Mouse (Mus musculus) ES-CJ7 (cell line): ENCODE results near the gene Jag2.
A peak's percentile ranks its signal among the peaks of the same experiment; 100 is the strongest.

Experiments used
- DNase-seq: peaks from one replicate; pipeline ENCODE4 v3.0.0; 2011; ENCODE audit warnings: low read depth, low spot score

Jag2 gene

DNA sequence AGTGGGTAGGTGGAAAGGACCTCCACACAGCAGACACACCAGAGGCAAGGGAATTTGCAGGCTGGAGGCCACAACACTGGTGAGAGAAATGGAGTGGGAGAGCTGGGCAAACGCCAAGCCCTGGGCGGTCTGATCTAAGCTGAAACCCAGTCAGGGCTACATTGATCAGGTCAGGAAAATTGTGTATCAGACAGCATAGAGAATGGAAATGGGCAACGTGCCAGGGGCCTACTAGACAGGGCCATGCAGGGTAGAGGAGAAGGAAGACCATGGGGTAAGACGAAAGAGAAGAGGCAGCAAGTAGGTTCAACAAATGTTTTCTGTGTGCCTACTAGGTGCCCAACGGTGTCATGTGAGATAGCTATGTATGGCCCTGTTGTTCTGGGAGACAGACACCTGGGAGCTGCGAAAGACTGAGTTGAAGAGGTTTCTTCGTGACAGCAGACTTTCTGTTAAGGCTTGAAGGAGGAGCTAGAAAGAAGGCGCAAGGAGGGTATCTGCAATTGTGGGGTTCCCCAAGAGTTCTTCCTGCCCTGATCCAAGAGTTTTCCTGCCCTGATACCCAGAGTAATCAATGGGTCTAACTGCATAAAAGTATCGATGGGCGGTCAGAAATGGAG, 11.7 kb upstream of the Jag2 start:
- no peak for DNase-seq

DNA sequence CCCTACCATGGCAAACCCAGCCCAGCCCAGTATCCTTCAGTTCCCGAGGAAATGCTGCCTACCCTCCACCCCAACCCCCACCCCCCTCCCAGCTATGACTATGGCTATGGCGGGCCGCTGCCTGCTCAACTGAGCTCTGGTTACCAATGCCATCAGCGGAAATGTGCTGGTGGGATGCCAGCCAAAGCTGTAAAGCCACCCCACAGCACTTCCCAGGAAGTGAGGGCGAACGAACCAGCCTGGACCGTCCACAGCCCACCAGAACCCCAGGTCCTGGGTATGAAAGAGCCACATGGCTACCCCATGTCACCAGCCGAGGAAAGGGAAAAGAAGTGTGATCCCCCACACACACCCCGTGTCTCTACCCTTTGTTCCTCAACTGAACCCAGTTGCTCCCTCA, 11.1 kb upstream of the Jag2 start:
- no peak for DNase-seq

DNA sequence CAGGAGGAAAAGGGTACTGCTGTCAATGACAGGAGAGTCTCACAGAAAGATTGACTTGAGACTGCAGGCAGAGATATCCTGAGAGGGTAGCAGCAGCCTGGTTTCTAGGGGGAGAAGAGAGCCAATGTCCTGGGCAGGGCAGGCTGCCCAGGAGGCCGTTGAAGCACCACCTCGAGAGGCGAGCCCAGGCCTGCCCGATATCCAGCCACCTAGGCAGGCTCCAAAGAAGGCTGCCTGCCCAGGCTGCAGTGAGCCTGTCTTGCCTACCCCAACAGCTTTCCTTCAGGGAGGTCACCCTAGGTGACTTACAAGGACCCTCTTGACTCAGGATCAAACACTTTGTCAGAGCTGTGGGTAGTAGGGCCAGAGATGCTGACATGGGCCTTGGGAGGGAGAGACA, 10.7 kb upstream of the Jag2 start:
- no peak for DNase-seq

DNA sequence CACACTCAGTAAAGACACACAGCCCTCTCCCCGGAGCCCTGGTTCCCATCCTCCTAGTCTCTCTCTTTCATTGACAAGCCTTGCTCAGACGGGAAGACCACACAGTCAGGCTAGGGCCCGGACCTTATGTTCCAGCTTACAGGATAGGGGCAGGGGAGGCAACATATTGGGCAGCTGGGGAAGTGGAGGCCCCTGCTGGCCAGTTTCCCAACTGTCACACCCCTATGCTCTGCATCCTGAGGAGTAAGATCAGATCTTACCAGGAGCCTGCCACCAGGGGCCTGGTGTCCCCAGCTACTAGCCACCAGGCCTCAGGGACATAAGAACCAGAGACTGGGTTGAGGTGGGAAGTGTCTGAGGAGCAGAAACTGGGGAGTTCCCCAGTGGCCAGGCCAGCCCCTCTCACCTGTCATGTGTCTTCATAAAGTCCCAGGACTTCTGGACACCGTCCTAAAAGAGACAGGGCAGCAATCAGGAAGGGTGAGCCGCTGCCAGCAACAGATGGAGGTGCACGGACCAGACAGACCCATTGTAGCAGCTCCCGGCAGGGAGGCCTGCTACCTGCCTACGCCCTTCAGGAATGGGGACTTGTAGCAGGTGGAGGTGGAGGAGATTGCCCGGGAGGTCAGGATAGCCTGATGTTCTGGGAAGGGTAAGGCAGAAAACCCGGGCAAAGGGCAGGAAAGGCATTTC, 9.4 kb upstream of the Jag2 start:
- DNase-seq, result peak; percentile 37

DNA sequence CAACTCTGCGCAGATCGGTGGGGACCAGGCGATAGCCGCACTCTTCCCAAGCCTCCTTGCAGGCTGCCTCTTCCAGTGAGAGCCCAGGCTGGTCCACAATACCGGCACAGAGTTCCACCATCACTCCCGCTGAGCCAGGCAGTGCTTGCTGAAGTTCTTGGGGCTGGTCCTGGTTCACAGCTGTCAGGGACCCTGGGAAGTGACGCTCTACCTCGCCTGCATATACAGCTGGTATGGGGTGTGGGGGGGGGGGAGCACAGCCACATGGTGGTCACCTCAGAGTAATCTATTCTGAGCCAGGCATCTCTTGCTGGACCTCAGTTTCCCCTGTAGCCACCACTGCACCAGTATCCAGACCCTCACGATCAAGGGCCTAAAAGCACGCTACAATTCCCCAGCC, 8.8 kb upstream of the Jag2 start:
- DNase-seq, result no peak

DNA sequence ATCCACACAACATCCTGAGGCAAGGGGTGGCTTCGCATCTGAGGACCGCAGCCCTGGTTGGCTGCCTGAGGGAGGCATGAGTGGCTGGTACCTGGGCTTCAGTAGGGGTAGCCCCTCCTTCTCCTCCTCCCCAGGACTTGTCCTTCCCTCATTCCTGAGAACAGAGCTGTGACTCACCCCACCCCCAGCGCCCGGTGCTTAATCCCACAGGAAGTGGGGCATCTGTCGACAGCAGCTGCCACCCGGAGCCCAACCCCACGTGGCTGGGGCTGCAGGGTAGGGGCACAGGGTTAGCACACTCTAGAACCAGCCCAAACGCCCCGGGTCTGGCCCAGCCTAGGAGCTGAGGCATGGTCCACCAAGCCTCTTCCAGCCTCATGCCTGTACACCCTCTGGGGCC, 8.3 kb upstream of the Jag2 start:
- DNase-seq, result no peak

DNA sequence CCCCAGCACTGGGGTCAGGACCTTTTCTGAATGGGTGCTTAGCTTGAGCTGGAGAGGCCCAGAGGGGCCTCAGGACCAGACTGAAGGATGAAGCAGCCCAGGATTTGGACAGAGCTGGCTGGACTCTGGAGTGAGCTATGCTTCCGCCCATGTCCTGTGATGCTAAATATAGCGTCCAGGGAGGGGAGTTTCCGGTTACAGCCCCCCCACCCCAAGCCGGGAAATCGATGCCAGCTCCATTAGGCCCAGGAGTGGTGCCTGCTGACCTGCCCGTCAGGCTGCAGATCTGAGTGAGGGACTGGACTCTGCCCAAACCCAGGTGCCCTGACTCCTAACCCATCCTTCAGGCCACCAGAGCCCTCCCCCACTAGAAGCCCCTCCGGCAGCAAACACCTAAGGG, 3.1 kb upstream of the Jag2 start:
- no peak for DNase-seq

DNA sequence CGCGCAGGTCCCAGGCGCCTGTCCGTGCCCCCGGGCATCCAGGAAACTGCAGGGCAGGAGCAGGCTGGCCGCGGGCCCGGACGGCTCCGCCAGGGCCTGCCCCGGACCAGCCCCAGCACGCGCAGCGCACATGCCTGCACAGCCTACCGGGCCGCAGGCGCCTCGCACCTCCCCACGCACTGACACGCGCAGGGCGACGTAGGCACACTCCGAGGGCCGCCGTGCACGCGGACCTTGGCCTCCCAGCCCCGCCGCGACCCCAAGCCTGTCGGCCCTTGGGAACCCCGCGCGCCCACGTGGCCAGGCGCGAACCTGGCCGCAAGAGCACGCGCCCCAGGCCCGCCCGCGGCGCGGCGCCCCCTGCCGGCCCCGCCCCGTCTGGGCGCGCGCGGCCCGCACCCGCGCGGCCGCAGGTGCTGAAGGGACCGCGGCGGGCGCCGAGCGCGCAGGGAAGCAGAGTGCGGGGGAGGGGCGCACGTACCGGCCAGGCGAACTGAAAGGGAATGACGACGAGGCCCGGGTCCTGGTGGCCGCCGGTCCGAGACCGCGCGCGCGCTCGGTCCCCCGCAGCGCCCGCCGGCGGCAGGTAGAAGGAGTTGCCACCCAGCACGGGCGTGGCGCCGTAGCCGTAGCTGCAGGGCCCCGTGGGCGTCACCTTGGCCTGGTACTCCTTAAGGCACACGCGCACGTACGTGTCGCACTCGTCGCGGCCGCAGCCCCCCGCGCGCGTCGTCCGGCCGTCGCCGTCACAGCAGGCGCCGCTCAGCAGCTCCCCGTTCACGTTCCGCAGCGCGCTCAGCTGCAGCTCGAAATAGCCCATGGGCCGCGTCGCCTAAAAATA, 955 bp downstream of the Jag2 start:
- peak; percentile 43 for DNase-seq

DNA sequence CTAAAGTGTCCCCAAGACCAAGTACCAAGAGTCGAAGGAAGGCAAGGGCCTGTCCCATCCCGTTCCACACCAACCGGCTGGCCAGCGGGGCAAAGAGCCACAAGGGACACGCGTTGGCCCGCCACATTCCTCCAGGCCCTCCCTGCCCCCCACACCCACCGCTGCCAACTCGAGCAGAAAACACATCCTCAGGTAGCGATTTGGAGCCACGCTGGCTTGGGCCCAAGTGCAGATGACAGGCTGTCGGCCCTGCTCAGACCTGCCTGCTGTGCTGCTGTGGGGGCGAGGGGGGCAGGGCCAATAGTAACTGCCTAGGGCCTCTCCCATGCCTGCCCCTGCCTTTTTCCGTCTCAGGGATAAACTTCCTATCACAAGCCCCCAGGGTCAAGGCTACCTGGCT, 2.3 kb downstream of the Jag2 start:
- DNase-seq, result no peak

DNA sequence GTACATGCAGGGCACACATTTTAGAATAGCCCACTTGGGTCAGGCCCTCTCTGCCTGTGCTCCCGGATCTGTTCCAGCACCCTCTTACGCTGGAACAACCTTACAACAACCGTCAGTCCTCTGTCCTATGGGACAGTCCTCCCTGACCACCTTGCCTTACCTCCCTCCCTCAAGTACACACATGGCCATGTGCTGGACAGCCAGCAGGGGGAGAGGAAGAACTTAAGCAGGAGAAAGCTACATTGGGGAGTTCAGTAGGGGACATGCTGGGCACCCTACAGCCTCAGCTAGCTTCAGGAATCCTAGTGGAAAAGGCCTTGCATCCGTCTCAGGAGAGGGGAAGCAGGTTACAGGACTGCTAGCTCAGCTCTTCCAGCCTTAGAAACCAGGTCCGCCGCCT, 3.6 kb downstream of the Jag2 start:
- no peak for DNase-seq

DNA sequence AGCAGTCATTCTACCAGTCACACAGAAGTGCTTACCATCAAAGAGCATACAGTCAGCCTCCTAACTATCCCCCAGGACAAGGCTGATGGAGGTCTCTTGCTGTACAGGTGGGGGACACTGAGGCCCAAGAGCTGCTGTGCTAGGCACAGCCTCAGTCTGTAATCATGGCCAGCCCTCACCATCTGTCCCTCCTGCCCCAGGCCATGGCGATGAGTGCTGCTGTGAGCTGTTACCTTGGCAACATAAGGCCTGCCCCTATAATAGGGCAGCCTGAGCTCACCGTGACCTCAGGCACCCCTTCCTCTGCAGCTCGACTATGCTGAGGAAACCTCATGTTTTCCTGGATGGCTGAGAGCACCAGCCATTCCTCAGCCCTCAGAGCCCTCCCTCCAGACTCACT, 7.0 kb downstream of the Jag2 start:
- no peak for DNase-seq

DNA sequence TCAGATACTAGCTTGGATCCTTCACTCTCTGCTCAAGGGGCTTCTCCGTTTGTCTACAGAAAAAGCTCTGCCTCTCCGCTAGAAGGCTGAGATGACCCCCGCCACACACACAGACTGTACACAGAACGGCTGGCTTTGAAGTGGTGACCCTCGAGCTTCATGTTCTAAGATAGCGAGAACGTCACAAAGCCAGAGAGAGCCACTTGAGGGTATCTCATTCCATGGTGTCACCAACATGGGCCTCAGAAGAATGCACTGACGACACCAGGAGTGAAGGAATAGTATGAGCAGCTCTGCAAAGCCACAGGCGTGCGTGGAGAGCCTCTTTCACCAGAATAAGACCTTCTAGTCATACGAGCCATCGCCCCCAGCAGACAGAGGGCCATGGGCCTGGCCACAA, 8.1 kb downstream of the Jag2 start:
- no peak for DNase-seq

DNA sequence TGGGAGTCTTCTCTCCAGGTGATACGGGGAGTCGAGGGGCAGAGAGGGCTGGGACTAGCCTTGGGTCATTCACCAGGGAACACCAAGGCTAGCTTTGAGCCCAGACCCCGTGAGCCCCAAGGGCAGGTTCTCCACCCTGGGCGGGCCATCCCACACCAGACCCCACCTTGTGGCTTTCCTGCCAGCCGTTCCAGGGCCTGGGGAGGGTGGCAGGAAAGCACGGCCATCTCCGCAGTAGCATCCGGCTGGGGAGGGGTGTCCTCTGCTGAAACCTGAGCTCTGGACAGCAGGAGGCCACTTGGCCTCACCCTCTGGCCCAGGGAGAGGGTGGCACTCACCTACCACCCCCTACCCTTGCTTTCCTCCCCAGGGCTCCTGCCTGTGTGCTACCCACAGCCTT, 11.7 kb downstream of the Jag2 start:
- DNase-seq, result no peak

DNA sequence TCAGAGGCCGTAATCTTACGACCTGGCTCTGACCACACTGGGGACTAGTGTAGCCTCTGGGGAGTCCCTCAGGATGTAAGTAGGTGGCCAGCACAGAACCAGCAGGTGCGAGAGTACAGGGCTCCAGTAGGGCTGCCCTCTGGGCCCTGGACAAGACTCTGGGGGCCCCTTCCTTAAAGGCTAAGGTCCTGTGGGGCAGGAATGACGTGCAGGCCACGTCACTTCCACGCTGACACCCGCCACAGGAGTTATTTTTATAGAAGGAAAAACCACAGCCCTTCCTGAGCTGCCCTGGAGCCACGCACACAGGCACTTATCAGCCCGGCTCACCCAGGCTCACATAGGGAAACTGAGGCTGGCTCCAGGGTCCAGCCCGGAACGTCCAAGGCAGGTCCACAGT, 12.1 kb downstream of the Jag2 start:
- no peak for DNase-seq

DNA sequence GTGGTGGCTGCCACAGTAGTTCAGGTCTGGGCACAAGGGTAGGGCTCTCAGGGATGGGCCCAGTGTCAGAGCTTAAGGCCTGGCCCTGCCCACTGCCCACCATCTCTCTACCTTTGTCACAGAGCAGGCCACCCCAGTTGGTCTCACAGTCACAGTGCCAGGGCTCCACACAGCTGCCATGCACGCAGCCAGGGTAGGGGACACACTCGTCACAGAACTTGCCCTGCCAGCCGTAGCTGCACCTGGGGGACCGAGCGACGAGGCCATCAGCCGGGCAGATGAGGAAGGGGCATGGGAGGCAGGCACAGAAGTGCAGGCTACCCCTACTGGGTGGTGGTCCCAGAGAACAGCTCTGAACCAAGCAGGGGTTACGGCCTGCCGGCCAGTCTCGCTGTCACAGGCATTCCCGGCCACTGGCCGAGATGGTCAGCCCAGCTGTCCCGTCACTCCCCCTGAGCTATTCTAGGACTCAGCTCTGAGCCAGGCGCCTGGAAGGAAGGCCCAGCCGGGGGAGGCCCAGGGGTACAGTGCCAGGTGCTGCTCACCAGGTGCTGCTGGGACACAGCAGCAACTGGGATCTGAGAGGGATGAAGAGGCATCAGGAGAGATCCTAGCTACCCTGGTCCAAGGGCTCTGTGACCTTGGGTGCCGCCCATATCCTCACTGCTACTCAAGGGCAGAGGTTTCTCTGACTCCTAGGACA, 12.7 kb downstream of the Jag2 start:
- no peak for DNase-seq

DNA sequence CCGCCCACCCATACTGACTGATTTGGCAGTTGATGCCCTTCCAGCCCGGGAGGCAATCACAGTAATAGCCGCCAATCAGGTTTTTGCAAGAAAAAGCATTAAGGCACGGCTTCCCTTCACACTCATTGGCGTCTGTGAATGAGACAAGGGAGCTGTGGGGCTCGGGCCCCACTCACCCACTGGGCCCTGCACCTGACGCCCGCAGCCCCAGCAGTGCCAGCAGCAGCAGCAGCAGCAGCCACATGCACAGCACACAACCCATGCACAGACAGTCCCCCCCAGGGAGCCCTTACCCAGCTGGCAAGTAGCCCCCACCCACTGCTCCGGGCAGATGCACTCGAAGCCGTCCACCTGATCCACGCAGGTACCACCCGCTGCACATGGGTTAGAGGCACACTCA, 14.0 kb downstream of the Jag2 start:
- no peak for DNase-seq

DNA sequence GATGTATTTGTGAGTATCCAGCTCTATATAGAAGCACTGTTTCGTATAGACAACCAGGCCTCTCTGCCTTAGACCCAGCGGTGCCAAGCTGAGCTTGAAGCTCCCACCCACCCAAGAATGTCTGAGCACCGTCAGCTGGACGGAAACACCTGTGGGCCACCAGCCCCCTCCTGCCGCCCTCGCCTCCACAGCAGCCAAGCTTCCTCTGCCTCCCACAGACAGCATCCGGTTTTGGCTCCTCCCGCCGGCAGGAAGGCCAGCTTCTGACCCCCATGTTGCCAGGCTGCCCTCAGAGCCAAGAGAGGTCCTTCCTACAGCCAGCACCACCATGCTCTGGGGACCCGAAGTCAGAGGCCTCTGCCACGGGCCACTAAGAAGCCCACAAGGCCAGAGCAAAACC, 15.0 kb downstream of the Jag2 start:
- DNase-seq, result no peak

DNA sequence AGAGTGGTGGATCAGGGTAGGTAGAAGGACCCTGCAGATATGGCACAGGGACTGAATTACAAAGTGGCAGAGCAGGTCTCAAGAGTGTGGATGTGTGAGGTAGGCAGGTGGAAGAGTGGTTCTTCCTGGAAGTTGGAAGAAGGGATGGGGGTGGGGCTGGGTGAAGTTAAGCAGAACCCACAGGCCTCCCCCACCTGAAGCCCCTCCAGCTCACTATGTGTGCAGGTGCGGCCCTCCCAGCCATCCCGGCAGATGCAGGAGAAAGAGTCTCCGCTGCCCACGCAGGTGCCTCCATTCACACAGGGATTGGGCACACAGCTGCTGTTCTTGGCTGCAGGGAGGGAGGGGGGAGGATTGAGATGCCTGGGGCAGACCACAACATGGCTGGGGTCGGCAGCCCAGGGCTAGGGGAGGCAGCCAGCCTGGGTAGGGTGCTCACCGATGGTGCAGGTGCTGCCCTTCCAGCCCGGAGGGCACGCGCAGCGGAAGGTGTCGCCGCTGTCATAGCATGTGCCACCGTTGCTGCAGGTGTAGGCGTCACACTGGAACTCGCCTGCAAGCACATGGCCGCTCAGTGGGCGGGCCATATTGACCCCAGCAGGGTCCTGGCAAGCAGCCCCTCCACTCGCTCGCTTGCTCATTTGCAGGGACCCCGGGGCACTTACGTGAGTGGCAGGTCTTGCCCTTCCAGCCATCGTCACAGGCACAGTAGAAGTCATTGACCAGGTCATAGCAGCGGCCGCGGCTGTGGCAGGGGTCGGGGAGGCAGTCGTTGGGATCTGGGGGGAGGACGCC, 16.4 kb downstream of the Jag2 start:
- DNase-seq, result no peak

DNA sequence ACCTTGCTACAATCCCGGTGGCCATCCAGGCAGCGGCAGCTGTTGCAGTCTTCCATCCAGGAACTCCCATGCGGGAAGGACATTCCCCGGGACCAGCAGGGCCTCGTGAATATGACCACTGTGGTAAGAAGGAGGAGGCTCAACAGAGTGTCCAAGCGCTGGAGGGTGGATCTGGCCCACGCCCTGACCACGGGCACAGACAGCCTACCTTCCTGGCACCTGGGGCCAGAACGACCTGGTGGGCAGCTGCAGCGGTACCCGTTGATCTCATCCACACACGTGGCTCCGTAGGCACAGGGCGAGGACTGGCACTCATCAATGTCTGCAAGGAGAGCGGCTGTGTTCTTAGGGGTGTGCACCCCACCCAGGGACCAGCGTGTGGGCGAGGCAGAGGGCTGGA, 17.9 kb downstream of the Jag2 start:
- DNase-seq, result no peak

DNA sequence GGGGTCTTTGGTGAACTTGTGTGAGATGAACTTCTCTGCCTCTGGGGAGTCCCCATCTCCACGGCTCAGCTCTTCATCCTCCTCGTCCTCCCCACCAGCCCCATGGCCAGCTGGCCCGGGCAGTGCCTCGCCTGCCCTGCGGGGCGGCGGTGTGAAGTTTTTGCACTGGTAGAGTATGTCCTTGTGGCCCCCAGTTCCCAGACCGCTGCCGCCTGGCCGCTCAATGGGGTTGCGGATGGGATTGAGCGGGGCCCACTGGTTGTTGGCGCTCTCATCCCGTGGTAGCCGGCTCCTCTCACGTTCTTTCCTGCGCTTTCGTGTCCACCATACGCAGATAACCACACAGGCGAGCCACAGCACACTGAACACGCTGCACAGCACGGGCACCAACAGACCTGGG, 20.6 kb downstream of the Jag2 start:
- no peak for DNase-seq

DNA sequence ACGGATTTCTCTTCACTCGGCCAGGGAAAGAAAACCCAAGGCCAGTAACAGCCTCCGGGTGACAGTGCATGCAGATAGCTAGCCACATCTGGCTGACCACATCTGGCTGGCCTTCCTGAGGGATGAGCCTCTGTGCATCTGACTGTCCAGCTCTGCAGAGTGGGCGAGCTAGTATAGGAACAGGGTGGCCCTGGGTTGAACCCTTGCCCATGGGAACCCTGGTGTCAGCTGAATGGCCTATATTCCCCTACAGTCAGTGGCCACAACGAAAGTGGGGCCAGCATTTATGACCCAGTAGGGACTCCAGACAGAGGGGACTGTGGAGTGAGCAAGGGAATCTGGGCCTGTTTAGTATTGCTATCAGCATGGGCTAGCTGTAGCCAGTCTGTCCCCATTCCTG, 24.6 kb downstream of the Jag2 start:
- no peak for DNase-seq

DNA sequence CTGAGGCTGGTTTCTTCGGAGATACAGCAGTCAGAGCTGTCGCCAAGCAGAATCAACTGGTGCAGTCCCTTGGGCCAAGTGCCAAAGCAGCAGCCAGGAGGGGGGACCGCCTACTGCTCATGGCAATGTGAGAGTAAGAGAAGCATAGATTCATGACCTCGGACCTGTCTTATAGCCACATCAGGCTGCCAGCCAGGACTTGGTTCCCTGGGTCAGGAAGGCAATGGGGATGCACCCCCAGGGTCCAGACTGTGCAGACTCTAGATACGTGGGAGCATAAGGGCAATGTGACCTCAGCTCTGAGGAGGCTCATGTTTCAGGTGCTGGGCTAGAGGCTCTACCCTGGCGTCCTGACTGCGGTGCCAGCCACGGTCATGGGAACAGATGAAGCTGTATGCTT, 25.6 kb downstream of the Jag2 start:
- DNase-seq, result no peak
